Mouse (Mus musculus) heart, adult 18-20 months (tissue): ENCODE measurements around the gene Ctdspl2. TPM values are rescaled to one million over a fixed set of nuclear protein-coding genes. Genes with fewer than 3 reads are reported as not detected.

ENCODE experiments used
- DNase-seq, 2 experiments: peaks; one replicate each; pipeline ENCODE4 v3.0.0; 2021 to 2022; ENCODE audit warnings: mixed read lengths in 1 of 2
- microRNA-seq, 2 experiments: library from miRNA; unstranded; fragments of <30 nt; microRNA quantifications; one replicate each; pipeline ENCODE4 v1.2.0; 2022
- total RNA-seq, 2 experiments: library from RNA; stranded (reverse); gene quantifications; 2 replicates each; pipeline ENCODE4 v1.2.3; 2021

Ctdspl2 gene
- total RNA-seq, 2 experiments from 2014 or later: 11.2 to 13.6 TPM

GRCm38 (mm10) chr2:122059365-122060115, 103.7 kb downstream of the Ctdspl2 start:
- peak; percentile 23 to 34 for DNase-seq

Small RNAs within 50 kb of the gene (microRNA-seq; reads per million reads assigned to microRNA genes)
- 0 reads per million in 2 experiments for gene Gm47314

Other genes with a start within 250 kb of the Ctdspl2 start
- gene Frmd5, start 148.9 kb upstream of the Ctdspl2 start, total RNA-seq: 100 to 1,000 TPM; 258 to 268 TPM
- 10 to 100 TPM in 1 of 2 experiments, 1 to 10 TPM in 1; 8.9 to 12.7 TPM for gene Casc4, start 89.0 kb upstream of the Ctdspl2 start, total RNA-seq
- not detected for gene Mageb3, start 91 bp downstream of the Ctdspl2 start, total RNA-seq
- 10 to 100 TPM; 22.1 to 22.3 TPM for gene Eif3j1, start 72.5 kb downstream of the Ctdspl2 start, total RNA-seq
- gene Spg11, start 162.4 kb downstream of the Ctdspl2 start, total RNA-seq: 10 to 100 TPM; 10.7 to 13.1 TPM
- 100 to 1,000 TPM; 297 to 515 TPM for gene B2m, start 191.7 kb downstream of the Ctdspl2 start, total RNA-seq
- not detected for gene Trim69, start 204.7 kb downstream of the Ctdspl2 start, total RNA-seq
- gene Patl2, start 230.2 kb downstream of the Ctdspl2 start, total RNA-seq: not detected
- not detected for gene Terb2, start 230.3 kb downstream of the Ctdspl2 start, total RNA-seq